Mouse (Mus musculus) embryonic facial prominence, embryonic 11.5 days (tissue): ENCODE measurements around the gene Dock9. TPM values are rescaled to one million over a fixed set of nuclear protein-coding genes. Genes with fewer than 3 reads are reported as not detected.

Experiments used
- ATAC-seq: fragments of 200-750 bp; cut with Nextera tagmentation; replicated peaks from 2 replicates; pipeline ENCODE4 v1.8.0; 2017; ENCODE audit warnings: low read depth; ENCODE audit not compliant: insufficient number of reproducible peaks, low FRiP score, low TSS enrichment
- DNase-seq: peaks from one replicate; pipeline ENCODE4 v3.0.0-alpha.2; 2015; ENCODE audit warnings: low spot score
- H3K27ac ChIP-seq: fragments of 300-500 bp; sonication (generic); replicated peaks from 2 replicates; pipeline ENCODE4 v1.5.1; 2014; ENCODE audit warnings: mild to moderate bottlenecking, low read depth, low read length, control low read depth
- H3K27me3 ChIP-seq: fragments of 300-500 bp; sonication (generic); 2 replicates; pipeline ENCODE4 v1.6.1; 2014; ENCODE audit warnings: mild to moderate bottlenecking, low read length, moderate library complexity, mixed read lengths; ENCODE audit not compliant: control insufficient read depth, insufficient read depth
- H3K36me3 ChIP-seq: fragments of 300-500 bp; sonication (generic); replicated peaks from 2 replicates; pipeline ENCODE4 v1.6.1; 2014; ENCODE audit warnings: low read depth, mild to moderate bottlenecking, low read length, moderate library complexity, mixed read lengths; ENCODE audit not compliant: control insufficient read depth, insufficient read depth
- H3K4me1 ChIP-seq: fragments of 300-500 bp; sonication (generic); 2 replicates; pipeline ENCODE4 v1.6.1; 2014; ENCODE audit warnings: low read length, mixed read lengths; ENCODE audit not compliant: control insufficient read depth, insufficient read depth
- H3K4me2 ChIP-seq: fragments of 300-500 bp; sonication (generic); 2 replicates; pipeline ENCODE4 v1.6.1; 2014; ENCODE audit warnings: low read depth, mild to moderate bottlenecking, control low read depth, low read length, moderate library complexity
- H3K4me3 ChIP-seq: fragments of 300-500 bp; sonication (generic); 2 replicates; pipeline ENCODE4 v1.5.1; 2014; ENCODE audit warnings: low read depth, low read length, control low read depth
- H3K9ac ChIP-seq: fragments of 300-500 bp; sonication (generic); replicated peaks from 2 replicates; pipeline ENCODE4 v1.6.1; 2014; ENCODE audit warnings: mild to moderate bottlenecking, control low read depth, low read length
- H3K9me3 ChIP-seq: fragments of 300-500 bp; sonication (generic); replicated peaks from 2 replicates; pipeline ENCODE4 v1.6.1; 2016; ENCODE audit warnings: mild to moderate bottlenecking, low read length, inconsistent platforms, mixed read lengths; ENCODE audit not compliant: control insufficient read depth
- WGBS: fragments of 180-500 bp; shearing (Covaris S2); extraction: QIAGEN DNeasy Blood & Tissue Kit; methylation state at CpG from one replicate; pipeline ENCODE4 v1.1.7; 2014; 5-methylcytosine and 5-hydroxymethylcytosine counted together
- polyA plus RNA-seq: library from polyadenylated mRNA; unstranded; fragments of >200 nt; fragmentation: Nextera tagmentation; extraction: Ambion mirVana; gene quantifications from 2 replicates; pipeline ENCODE4 v1.2.1, GENCODE M21; 2014

Gene Dock9
- polyA plus RNA-seq, 1 experiment from 2014 or later: 4.9 TPM

DNA sequence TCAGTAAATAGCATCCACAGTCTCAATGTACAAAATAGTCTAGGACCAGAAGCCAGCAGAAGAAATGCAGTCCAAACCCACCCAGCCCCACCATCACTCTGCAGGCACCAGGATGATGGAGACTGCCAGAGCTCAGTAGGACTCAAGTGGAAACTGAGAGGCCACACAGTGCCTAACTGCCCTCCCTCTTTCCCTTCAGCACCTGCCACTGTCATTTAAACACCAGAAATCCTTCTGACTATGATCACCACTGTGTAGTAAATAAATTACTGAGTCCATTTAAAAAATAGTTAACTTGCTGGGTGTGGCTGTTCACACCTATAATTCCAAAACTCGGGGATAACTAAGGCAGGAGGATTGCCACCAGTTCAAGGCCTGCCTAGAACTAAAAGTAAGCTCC lies 97.6 kb downstream of the Dock9 start:
- Histone ChIP-seq H3K4me2 (no peak overlapping the region), H3K27me3 (no peaks in the 10 kb centered on the region), H3K9me3 (no peaks in the 10 kb centered on the region), H3K4me1 (no peaks in the 10 kb centered on the region), H3K4me3 (no peak overlapping the region), H3K36me3 (no peaks in the 10 kb centered on the region), H3K27ac (no peak overlapping the region), H3K9ac (no peak overlapping the region)
- ATAC-seq: no peak
- WGBS: 74% methylated on average over 1 of the region's 1 CpGs
- no peak for DNase-seq

DNA sequence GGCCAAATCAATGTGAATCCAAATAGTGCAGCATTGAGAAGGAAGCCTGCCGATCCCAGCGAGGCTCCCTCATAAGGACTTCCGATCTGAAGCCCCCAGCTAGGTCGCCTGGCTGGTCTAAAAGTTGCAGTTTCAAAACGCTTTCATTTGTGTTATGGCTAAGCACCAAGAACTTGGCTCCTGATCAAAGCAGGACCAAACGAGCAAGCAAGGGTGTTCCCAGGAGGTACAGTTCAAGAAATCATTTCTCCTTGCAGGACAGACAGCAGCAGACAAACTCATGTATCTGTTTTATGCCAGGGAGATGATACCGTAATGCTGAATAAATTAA lies 99.1 kb downstream of the Dock9 start:
- Histone ChIP-seq H3K27ac (no peak overlapping the region), H3K9ac (peak overlapping the region; percentile 10), H3K4me3 (peak overlapping the region; percentile 13; the same call in 1 of the 2 replicates), H3K4me1 (no peaks in the 10 kb centered on the region), H3K4me2 (peak overlapping the region; percentile 38), H3K9me3 (no peaks in the 10 kb centered on the region), H3K36me3 (no peaks in the 10 kb centered on the region), H3K27me3 (no peaks in the 10 kb centered on the region)
- DNase-seq (no peak), ATAC-seq (no peak)
- WGBS: 22% methylated on average over 7 of the region's 7 CpGs

DNA sequence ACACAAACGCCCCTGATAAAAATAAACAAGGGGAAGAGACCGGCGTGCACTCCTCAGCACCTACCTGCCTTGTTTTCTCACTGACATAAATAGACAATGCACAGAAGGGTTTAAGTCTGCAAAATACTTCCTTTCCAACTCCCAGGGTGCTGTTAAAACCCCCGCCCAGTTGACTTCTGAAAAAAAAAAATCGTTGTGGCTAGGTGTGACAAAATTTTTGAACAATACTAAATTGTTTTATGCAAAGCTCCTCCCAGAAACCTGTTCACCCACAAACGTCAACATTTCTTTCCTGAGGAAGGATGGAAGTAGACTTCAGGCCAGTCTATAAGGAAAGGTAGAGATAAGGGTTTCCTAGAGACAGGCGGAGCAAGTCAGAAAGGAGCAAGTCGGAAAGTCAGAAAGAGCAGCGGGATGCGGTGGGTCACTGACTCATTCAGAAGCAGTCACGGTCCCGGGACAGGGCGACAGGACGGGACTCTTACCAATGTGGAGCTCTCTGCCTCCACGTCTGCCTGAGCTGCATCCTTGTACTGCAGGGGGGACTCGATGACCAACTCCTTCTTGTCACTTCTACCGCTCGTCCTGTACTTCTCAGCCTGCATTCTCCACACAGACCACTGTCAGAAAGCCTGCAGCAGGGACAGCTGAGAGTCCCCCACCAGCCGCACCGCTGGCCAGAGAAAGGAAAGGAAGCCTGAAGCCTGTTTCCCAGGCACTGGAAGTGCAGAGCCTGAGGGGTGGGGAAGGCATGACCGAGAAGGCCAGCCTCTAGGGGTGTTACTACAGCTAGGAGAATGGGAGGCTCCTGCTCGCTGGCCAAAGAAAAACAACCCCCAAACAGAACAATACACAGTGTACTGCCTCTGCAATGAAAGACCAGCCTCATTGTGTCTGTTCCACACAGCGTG lies 99.7 kb downstream of the Dock9 start:
- no peaks in the 10 kb centered on the region for H3K27me3 ChIP-seq
- DNase-seq (peak; percentile 52), ATAC-seq (peak; percentile 70)
- H3K36me3 ChIP-seq: no peaks in the 10 kb centered on the region
- H3K9me3 ChIP-seq: no peaks in the 10 kb centered on the region
- H3K4me2 ChIP-seq: peak overlapping the region; percentile 38
- WGBS: 8% methylated on average over 23 of the region's 23 CpGs
- H3K4me1 ChIP-seq: no peaks in the 10 kb centered on the region
- peak overlapping the region; percentile 13 for H3K4me3 ChIP-seq
- H3K27ac ChIP-seq: no peak overlapping the region
- H3K9ac ChIP-seq: peak overlapping the region; percentile 10

GRCm38 (mm10) chr14:121697143-121697680 lies 100.4 kb downstream of the Dock9 start:
- Histone ChIP-seq H3K36me3 (no peaks in the 10 kb centered on the region), H3K27ac (no peak overlapping the region), H3K4me3 (no peak overlapping the region), H3K9ac (no peak overlapping the region), H3K27me3 (no peaks in the 10 kb centered on the region), H3K4me2 (no peak overlapping the region; the same call in 1 of the 2 replicates), H3K4me1 (no peaks in the 10 kb centered on the region), H3K9me3 (no peaks in the 10 kb centered on the region)
- ATAC-seq (no peak), DNase-seq (no peak)
- WGBS: 36% methylated on average over 9 of the region's 9 CpGs

DNA sequence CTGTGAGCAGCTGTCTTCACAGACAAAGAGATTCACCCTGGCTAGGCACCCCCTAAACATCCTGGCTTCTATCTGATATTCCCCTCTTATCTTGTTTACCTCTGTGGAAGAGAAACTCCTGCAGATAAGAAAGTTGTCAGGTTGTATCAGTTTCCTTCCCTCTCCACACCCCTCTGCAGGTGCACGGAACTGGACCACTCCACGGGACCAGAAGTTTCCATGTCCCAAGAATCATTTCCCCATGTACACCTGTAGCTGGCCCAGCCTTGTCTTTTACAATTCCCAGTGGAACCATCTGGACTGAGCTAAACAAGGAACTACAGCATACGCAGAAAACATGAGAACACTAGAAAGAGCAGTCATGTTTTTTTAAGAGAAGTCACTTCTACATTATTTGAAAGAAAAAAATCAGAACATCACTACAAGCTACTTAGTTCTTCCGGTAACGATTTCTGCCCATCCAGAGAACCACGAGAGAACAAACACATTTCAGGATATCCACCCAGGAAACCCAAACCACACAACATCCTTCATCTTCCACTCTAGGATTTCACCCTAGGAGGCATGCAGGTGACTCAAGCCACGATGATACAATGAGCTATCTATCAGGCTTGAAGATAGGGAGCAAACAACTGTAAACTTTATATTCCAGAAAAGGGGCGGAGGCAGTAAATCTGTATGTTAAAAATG lies 101.1 kb downstream of the Dock9 start:
- Histone ChIP-seq H3K27ac (no peak overlapping the region), H3K4me2 (no peak overlapping the region), H3K9ac (no peak overlapping the region), H3K4me3 (no peak overlapping the region), H3K36me3 (no peaks in the 10 kb centered on the region), H3K4me1 (no peaks in the 10 kb centered on the region), H3K9me3 (no peaks in the 10 kb centered on the region), H3K27me3 (no peaks in the 10 kb centered on the region)
- WGBS: 79% methylated on average over 8 of the region's 8 CpGs
- no peak for ATAC-seq
- no peak for DNase-seq

- 87% methylated on average over 3 of the region's 3 CpGs for WGBS
- no peak overlapping the region for H3K4me2 ChIP-seq
- no peaks in the 10 kb centered on the region for H3K9me3 ChIP-seq
- H3K4me3 ChIP-seq: no peak overlapping the region
- H3K27ac ChIP-seq: no peak overlapping the region
- DNase-seq (no peak), ATAC-seq (no peak)
- no peaks in the 10 kb centered on the region for H3K36me3 ChIP-seq
- no peak overlapping the region for H3K9ac ChIP-seq
- H3K27me3 ChIP-seq: no peaks in the 10 kb centered on the region
- H3K4me1 ChIP-seq: no peaks in the 10 kb centered on the region
These were observed 102.9 kb downstream of the Dock9 start for GRCm38 (mm10) chr14:121694706-121695105.

DNA sequence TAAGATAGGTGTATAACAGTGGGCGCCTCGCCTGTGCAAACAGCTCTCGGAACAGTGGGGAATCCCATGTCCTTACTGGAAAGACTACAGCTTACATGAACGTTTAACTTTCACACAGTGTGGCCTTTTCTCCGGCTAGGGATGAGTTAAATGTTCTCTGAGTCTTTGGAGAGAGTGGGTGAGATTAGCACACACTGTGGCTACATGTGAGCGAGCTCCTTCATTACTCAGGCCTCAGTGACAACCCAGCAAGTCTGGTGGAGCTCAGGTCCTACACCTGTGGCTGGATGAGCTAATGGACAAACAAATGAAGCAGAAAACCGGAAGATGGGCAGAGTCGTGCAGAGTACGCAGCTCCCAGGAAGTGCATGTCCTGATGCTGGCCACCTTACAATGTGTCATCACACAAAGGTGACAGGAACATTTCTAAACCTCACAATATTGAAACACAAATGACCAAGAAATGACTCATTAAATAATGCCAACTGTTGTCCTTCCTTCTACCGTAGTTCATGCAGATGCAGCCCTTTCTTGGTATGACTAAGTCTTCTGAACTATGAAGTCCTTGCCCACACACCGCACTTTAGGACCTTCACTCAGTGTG lies 103.5 kb downstream of the Dock9 start:
- Histone ChIP-seq H3K27ac (no peak overlapping the region), H3K4me1 (no peaks in the 10 kb centered on the region), H3K9ac (no peak overlapping the region), H3K36me3 (no peaks in the 10 kb centered on the region), H3K4me2 (no peak overlapping the region), H3K27me3 (no peaks in the 10 kb centered on the region), H3K4me3 (no peak overlapping the region), H3K9me3 (no peaks in the 10 kb centered on the region)
- ATAC-seq (no peak), DNase-seq (no peak)
- 88% methylated on average over 11 of the region's 11 CpGs for WGBS
